Mouse (Mus musculus): ENCODE data around the gene Taok3.

DNA sequence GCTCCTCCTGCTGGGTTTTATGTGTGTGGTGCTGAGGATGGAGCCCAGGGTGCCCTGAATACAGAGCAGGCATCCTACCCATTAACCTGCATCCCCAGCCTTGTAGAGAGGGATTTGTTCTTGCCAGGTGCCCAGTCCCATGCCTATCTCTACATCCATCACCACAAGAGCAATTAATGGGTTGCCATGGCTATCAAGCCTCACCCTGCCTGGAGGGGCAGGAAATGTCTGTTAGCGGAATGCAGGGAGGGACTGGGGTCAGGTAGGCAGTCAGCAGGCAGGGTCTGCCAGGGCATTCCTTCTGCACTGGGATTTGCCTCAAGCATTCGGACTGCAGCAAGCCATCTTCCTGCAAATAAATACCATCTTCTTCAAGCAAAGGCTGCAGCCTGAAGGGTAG is 46.0 kb downstream of the Taok3 start:
- TF ChIP-seq CTCF (conservative IDR thresholded peaks at IDR 0.05; ENCODE audit: insufficient read depth, insufficient read length, low read depth, low read length) (no peak), POLR2A (IDR thresholded peaks at IDR 0.05; ENCODE audit: low read depth, low read length) (no peak)

All from kidney, adult 2 months (tissue).